Mouse (Mus musculus): Measurements from ENCODE around the gene Hif1an.

DNA sequence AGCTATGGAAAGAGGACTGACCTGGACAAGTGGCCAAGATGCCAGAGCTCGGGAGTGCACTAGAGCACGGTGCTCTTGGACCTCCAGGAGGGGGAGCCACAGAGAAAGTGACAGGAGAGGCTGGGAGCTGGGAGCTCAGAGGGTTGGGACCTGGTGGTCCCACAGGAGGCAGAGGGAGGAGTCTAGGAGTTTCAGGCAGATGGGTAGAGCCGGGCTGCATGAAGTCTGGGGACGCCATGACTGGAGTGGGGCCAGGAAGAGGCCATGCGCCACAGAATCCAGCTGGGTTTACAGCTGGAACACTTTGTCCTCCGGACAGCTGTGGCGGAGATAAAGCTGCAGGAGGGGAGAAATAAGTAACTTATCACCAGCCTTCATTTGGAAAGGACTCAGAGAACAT is 43.5 kb upstream of the Hif1an start:
- TF ChIP-seq CTCF (IDR thresholded peaks at IDR 0.05; ENCODE audit: low read depth) = peak; percentile 54
- TF ChIP-seq EP300 (optimal IDR thresholded peaks at IDR 0.05) = no peak
